Mouse (Mus musculus): ENCODE data around the gene Ralgapa1. TPM values are rescaled to one million over a fixed set of nuclear protein-coding genes. Genes with fewer than 3 reads are reported as not detected.

The Ralgapa1 gene
- 64.0 TPM for total RNA-seq (2023)

DNA sequence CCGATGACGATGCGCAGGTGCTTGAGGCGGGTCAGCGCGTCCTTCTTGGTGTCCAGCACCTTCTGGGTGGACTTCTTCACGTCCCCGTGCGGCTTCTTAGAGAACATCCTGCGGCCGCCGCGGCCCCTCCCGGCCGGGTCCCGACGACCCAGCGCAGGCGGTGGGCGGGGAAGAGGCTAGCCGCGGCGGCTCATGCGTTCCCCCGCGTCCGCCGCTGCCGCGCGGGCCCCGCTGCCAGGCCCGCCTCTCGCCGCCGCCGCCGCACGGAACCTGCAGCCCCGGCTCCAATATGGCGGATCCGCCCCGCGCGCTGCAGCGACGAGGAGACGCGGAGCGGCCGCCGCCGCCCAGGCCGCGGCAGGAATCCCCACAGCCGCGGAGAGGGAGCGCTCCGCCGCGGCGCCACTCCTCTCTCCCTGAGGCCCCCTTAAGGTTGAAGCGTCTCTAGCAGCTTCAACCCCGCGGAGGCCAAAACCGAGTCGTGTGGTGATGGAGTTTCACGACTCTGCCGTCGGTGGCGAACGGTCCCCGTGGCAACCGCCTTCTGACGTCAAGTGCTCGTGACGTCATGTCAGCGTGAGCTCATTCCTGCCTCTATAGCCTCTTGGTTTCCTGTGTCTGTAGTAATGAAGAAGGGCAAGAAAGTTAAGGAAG, at the start of gene Ralgapa1:
Ralgapa1 (minus strand) TSS at position 507 of the 654 bp plus-strand sequence.

DNA sequence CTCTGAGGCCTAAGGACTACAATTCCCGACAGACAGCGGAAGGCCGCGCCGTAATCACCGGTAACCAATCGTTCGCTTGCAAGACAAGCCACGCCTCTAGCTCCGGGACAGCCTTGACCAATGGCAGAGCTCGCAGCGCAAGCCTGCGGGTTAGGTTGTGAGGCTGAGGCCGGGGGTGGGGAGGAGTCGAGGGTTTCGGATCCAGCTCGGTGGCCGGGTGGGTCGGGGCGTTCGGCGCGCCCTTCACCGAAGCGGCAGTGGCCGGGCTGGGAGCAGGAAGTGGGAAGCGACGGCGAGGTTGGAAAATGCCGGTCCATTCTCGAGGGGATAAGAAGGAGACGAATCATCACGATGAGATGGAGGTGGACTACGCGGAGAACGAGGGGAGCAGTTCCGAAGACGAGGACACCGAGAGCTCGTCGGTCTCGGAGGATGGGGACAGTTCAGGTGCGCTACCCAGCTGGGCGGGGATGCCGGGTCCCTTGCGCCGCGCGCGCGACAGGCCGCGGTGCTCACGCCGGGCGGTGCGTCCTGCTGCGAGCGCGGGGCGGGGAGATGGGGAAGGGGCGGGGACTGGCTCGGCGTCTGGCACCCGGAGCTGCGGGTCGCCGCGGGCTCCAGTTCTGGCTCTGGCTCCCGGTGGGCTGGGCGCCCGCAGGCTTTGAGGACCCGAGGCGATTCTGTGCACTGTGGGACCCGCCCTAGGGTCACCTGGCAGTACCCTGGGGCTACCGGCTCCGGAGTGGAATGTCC, 15.4 kb upstream of the Ralgapa1 start, which contains the start of gene Brms1l:
Brms1l (plus strand) TSS at position 126 of the 753 bp plus-strand sequence.

DNA sequence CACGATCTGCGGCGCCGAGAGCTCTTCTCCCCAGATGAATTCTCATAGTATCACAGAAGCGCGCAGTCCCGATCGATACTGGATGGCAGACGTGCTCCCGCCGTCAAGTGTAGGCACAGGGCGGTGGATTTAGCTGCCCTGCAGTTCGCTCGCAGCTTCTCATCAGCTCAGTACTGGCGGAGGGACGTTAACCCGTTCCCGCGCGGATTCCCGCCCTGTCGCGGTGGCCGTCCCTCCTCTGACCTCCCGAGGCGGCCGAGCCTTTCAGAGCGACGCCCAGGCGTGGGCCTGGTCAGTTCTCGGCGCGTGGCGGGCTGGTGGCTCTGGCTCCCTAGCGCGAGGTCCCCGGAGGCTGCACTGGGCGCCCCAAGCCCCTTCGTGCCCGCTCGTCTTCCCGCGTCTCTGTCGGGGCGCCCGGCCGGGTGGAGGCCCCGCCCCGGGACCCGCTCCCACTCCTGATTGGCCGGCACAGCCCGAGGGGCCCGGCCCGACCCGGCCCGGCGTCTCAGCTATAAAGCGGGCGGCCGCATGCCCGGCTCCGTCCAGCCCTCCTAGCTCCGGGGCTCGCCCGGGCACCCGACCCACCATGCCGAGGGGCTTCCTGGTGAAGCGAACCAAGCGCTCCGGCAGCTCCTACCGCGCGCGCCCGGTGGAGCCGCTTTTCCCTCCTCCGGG, 221.9 kb downstream of the Ralgapa1 start, which contains the start of gene Insm2:
Insm2 (plus strand) TSS at position 541 of the 675 bp plus-strand sequence.

DNA sequence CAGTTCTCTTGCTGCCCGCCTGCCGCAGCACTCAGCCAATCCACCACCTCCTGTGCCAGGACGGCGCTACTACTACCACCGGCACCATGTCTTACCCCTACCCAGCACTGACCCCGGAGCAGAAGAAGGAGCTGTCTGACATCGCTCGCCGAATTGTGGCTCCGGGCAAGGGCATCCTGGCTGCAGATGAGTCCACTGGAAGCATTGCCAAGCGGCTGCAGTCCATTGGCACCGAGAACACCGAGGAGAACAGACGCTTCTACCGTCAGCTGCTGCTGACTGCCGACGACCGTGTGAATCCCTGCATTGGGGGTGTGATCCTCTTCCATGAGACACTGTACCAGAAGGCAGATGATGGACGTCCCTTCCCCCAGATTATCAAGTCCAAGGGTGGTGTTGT, 255.8 kb downstream of the Ralgapa1 start, which contains the start of gene Aldoart2:
Aldoart2 (plus strand) TSS at position 34 of the 400 bp plus-strand sequence.

Other genes with a start within 250 kb of the Ralgapa1 start
- gene Insm2, start 221.7 kb downstream of the Ralgapa1 start, total RNA-seq (2023) = not detected
- 28.3 TPM for gene Brms1l, start 15.2 kb upstream of the Ralgapa1 start, total RNA-seq (2023)

All from CD4-positive naive resting alpha-beta T cell, adult 76 days (primary cell).